Mouse (Mus musculus): Measurements from ENCODE around the gene Fbxo36.

Gene Fbxo36

DNA sequence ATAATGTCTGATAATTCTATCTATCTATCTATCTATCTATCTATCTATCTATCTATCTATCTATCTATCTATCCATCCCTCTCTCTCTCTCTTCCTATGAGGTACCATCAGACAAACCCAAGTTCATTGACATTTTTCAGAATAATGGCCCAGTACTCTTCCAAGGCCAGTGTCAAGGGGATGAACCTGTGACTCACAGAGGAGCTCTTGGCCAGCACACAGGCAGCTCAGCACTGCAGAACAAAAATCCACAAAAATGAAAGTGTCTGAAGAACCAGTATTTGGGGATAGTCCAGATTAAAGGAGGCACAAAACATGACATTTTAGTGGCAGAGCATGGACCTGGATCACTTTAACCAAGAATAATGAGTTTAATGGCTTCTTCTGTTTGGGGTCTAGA is 103.0 kb downstream of the Fbxo36 start:
- DNase-seq (ENCODE audit: low read depth, low spot score): no peak

DNA sequence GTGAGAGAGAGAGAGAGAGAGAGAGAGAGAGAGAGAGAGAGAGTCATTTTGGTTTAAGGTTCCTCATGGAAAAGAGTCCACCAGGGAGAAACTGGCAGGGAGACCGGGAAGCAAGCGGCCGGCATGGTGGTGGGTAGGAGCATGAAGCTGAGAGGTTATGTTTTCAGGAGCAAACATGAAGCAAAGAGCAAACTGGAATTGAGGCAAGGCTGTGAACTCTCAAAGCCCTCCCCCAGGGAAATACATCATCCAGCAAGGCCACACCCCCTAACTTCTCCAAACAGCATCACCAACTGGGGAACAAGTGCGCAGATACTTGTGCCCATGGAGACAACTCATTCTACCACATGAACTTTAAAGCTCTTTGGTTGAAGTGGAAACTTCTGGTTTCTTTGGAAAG is 103.9 kb downstream of the Fbxo36 start:
- DNase-seq (ENCODE audit: low read depth, low spot score): no peak

DNA sequence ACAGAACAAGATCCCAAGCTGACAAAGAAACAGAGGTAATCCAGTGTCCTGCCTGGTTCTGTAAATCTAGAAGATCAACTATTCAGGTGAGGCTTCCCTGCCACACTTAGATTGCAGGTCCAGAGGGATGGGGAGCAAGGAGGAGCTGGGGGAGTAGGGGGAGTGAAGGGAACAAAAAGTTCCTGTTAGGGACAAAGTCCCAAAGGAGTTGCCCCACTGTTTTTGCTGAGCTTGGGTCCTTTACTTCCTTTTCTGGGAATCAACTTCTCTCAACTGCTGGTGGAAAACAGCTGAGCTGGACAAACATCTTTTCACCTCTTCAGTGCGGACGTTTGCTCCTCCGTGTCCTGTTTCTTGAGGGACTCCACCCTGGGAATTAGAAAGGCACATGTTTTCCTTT is 106.3 kb downstream of the Fbxo36 start:
- no peak for DNase-seq (ENCODE audit: low read depth, low spot score)

DNA sequence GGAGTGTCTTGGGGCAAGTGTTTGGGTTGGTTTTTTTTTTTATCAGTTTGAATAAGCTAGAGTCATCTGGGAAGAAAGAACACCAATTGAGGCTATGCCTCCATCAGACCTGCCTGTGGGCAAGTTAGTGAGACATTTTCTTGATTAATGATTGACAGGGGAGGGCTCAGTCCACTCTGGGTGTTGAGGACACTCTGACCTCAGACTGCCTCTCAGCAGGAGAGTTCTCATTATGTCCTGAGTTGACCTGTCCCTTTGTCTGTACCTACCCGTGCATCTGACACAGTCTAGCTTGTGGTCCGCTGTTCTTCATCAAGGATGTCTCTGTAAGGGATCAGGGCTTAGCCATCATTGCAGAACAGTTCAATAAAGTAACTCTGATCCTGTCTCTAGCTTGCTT is 107.7 kb downstream of the Fbxo36 start:
- DNase-seq (ENCODE audit: low read depth, low spot score): no peak
